Mouse (Mus musculus) G1E (cell line): ENCODE results near the gene Gm17019. TPM values are rescaled to one million over a fixed set of nuclear protein-coding genes. Genes with fewer than 3 reads are reported as not detected.
"Not testable (repeated sequence)": the region's sequence is repeated elsewhere in the genome, so short reads cannot be mapped to it uniquely, and the experiment has no call there.

Source experiments
- ATAC-seq: 2 replicates; pipeline ENCODE4 v1.8.0; 2016; ENCODE audit warnings: mild to moderate bottlenecking; ENCODE audit not compliant: insufficient number of reproducible peaks, poor library complexity, low FRiP score, severe bottlenecking; ENCODE audit errors: extremely low read depth
- DNase-seq: peaks from one replicate; pipeline ENCODE4 v3.0.0; 2012; ENCODE audit warnings: low spot score
- H3K27me3 ChIP-seq: 2 replicates; pipeline ENCODE4 v1.6.1; 2012; ENCODE audit warnings: mild to moderate bottlenecking, low read length, inconsistent platforms; ENCODE audit not compliant: insufficient read depth
- H3K36me3 ChIP-seq: replicated peaks from 2 replicates; pipeline ENCODE3; 2012; ENCODE audit warnings: mild to moderate bottlenecking, inconsistent platforms
- H3K4me1 ChIP-seq: 2 replicates; pipeline ENCODE4 v1.6.1; 2012; ENCODE audit warnings: low read depth, low read length, inconsistent platforms, mixed read lengths; ENCODE audit not compliant: insufficient read depth
- H3K4me3 ChIP-seq: 2 replicates; pipeline ENCODE4 v1.5.1; 2012; ENCODE audit warnings: low read depth, mild to moderate bottlenecking, inconsistent platforms, low read length, moderate library complexity, mixed read lengths
- H3K9me3 ChIP-seq: replicated peaks from 2 replicates; pipeline ENCODE4 v1.6.1; 2012; ENCODE audit warnings: inconsistent platforms
- polyA plus RNA-seq: library from polyadenylated mRNA; stranded (reverse); fragments of >175 nt; gene quantifications from 2 replicates; pipeline ENCODE4 v1.2.3, GENCODE M21; 2012
- total RNA-seq, 2 experiments: library from RNA; stranded (forward) in 1 of 2; stranded (reverse) in 1 of 2; fragments of 200-1000 nt in 1 of 2; fragments of >200 nt in 1 of 2; fragmentation: Nextera tagmentation in 1 of 2; gene quantifications; 2 replicates each; pipeline ENCODE4 v1.2.3; 2014 to 2017

Gm17019 gene
- total and polyA plus RNA-seq, 3 experiments: not detected

GRCm38 (mm10) chr5:14990375-14991158 lies 42.2 kb downstream of the Gm17019 start:
- DNase-seq, ATAC-seq: not testable (repeated sequence)

GRCm38 (mm10) chr5:14986649-14987387 lies 46.0 kb downstream of the Gm17019 start:
- not testable (repeated sequence) for H3K4me3 ChIP-seq, H3K4me1 ChIP-seq, H3K27me3 ChIP-seq, H3K9me3 ChIP-seq, DNase-seq, H3K36me3 ChIP-seq, ATAC-seq

More at GRCm38 (mm10) chr5:14990375-14991158, 42.2 kb downstream of the Gm17019 start:
- H3K27me3 ChIP-seq, H3K4me1 ChIP-seq, H3K4me3 ChIP-seq, H3K36me3 ChIP-seq, H3K9me3 ChIP-seq: not testable (repeated sequence)

Other genes starting within 250 kb of the Gm17019 start
- gene Gm9758, start 118.1 kb downstream of the Gm17019 start, total RNA-seq (2014; fragmentation: Nextera tagmentation): not detected in 2 replicates
- gene Gm9758, start 118.1 kb downstream of the Gm17019 start, total RNA-seq (2017): 0.52 TPM in 1 of 2 replicates, not detected in the other
- gene Gm9758, start 118.1 kb downstream of the Gm17019 start, polyA plus RNA-seq: not detected in 2 replicates
- not detected in 2 replicates for gene Speer4e, start 94.6 kb downstream of the Gm17019 start, total RNA-seq (2014; fragmentation: Nextera tagmentation)
- gene Speer4e, start 94.6 kb downstream of the Gm17019 start, total RNA-seq (2017): 0.11 TPM in 1 of 2 replicates, not detected in the other
- gene Speer4e, start 94.6 kb downstream of the Gm17019 start, polyA plus RNA-seq: not detected in 2 replicates
- gene Gm10354, start 54.1 kb downstream of the Gm17019 start, total RNA-seq (2014; fragmentation: Nextera tagmentation): not detected in 2 replicates
- gene Gm10354, start 54.1 kb downstream of the Gm17019 start, total RNA-seq (2017): 0.22 and 0.23 TPM in 2 replicates
- not detected in 2 replicates for gene Gm10354, start 54.1 kb downstream of the Gm17019 start, polyA plus RNA-seq